Mouse (Mus musculus): ENCODE data around the gene Gm973.

GRCm38 (mm10) chr1:59571502-59571901 is 55.4 kb downstream of the Gm973 start:
- no peak for TF ChIP-seq CTCF (conservative IDR thresholded peaks at IDR 0.05; ENCODE audit: low read length)
- no peak for TF ChIP-seq NANOG (IDR thresholded peaks at IDR 0.05; ENCODE audit: borderline replicate concordance, low read length)
